Mouse (Mus musculus): ENCODE measurements around the gene Tmsb10. TPM values are rescaled to one million over a fixed set of nuclear protein-coding genes. Genes with fewer than 3 reads are reported as not detected.

Gene Tmsb10
- 2,406 and 2,417 TPM in 2 replicates for polyA plus RNA-seq (2015; fragmentation: Nextera tagmentation; extraction: Ambion mirVana)

DNA sequence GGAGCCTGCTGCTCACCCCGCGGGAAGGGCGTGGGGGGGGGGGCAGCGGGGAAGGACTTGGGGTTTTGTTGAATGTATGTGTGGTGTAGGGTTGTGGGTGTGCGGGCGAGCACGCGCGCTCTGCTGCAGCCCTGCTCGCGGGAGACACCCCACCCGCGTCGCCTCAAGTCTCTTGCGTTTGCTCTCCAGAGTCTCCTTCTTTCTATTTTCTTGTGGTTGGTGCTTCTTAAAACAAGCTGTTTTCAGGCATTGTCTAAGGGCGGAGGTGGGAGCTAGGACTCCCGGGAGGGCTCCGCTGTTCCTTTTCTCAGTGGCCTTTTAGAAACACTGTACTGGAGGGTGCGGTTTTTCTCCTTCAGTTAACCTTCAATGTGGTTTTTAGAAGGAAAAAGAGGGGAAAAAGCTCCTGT is at the start of gene Tmsb10:
Gene Tmsb10 (minus strand): TSS at position 87 of the 410 bp plus-strand sequence.
- WGBS, result under 1% methylated on average over 18 of the region's 19 CpGs
- ATAC-seq (ENCODE audit: low FRiP score, low read depth), result peak; percentile 76; the same call in 1 of the 2 replicates

GRCm38 (mm10) chr6:73003601-73004000 is 45.1 kb upstream of the Tmsb10 start:
- H3K4me1 ChIP-seq, result no peaks in the 10 kb centered on the region
- 50% methylated on average over 5 of the region's 5 CpGs for WGBS
- H3K9me3 ChIP-seq, result no peaks in the 10 kb centered on the region

More for the DNA sequence above, at the start of gene Tmsb10:
- Histone ChIP-seq H3K27me3 (no peaks in the 10 kb centered on the region), H3K9me3 (no peaks in the 10 kb centered on the region), H3K4me2 (replicated peaks) (peak within 1 kb of the TSS; percentile 79), H3K4me3 (peak within 1 kb of the TSS; percentile 89), H3K27ac (peak within 1 kb of the TSS; percentile 85), H3K9ac (peak within 1 kb of the TSS; percentile 99), H3K36me3 (no peaks in the 10 kb centered on the region), H3K4me1 (peaks cover 52% of the 10 kb centered on the region)

DNA sequence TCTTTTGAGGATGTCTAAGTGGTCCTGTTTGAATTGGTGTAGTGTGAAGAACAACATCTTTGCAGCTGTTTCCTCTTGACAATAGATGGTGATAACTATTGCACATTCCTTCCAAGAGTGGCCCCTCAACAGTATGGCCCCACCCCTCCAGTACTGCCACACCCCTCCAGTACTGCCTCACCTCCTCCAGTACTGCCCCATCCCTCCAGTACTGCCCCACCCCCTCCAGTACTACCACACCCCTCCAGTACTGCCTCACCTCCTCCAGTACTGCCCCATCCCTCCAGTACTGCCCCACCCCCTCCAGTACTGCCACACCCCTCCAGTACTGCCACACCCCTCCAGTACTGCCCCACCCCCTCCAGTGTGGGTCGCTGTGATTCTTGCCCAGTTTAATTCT is 43.8 kb upstream of the Tmsb10 start:
- H3K4me1 ChIP-seq, result no peaks in the 10 kb centered on the region
- ATAC-seq (ENCODE audit: low FRiP score, low read depth), result no peak
- no peaks in the 10 kb centered on the region for H3K36me3 ChIP-seq
- H3K9me3 ChIP-seq, result no peaks in the 10 kb centered on the region
- WGBS, result 45% methylated on average over 1 of the region's 1 CpGs
- H3K27ac ChIP-seq, result no peak overlapping the region
- no peak overlapping the region for H3K9ac ChIP-seq
- H3K4me3 ChIP-seq, result no peak overlapping the region
- H3K27me3 ChIP-seq, result no peaks in the 10 kb centered on the region
- no peak overlapping the region for H3K4me2 ChIP-seq (replicated peaks)

More at GRCm38 (mm10) chr6:73003601-73004000, 45.1 kb upstream of the Tmsb10 start:
- Histone ChIP-seq H3K36me3 (no peaks in the 10 kb centered on the region), H3K27me3 (no peaks in the 10 kb centered on the region), H3K27ac (no peak overlapping the region), H3K9ac (no peak overlapping the region), H3K4me3 (no peak overlapping the region), H3K4me2 (replicated peaks) (no peak overlapping the region)
- no peak for ATAC-seq (ENCODE audit: low FRiP score, low read depth)

- WGBS, result no CpG with 5 or more reads among the region's 1 CpGs
- ATAC-seq (ENCODE audit: low FRiP score, low read depth), result no peak
These were observed 40.3 kb upstream of the Tmsb10 start for GRCm38 (mm10) chr6:72998809-72999208.

DNA sequence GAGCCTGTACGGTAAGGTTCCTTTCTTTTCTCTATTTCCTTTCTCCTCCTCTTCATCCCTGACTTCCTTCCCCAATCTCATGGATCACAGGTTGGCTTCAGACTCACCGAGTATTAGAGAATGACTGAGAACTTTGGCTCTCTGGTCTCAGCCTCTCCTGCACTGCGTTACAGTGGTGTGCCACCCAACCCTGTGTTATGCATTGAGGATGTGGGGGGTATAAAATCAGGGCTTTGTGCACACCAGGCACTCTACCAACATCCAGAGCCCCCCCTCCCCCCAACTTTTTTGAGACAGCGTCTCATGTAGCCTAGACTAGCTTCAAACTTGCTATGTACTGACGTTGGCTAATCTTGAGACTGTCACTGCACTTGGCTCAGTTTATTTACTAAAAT is 35.1 kb upstream of the Tmsb10 start:
- no peak for ATAC-seq (ENCODE audit: low FRiP score, low read depth)
- H3K27ac ChIP-seq, result no peak overlapping the region
- peaks cover 18% of the 10 kb centered on the region for H3K4me1 ChIP-seq
- H3K4me3 ChIP-seq, result no peak overlapping the region
- H3K4me2 ChIP-seq (replicated peaks), result no peak overlapping the region
- H3K9ac ChIP-seq, result no peak overlapping the region
- 80% methylated on average over 5 of the region's 5 CpGs for WGBS
- H3K9me3 ChIP-seq, result no peaks in the 10 kb centered on the region
- H3K27me3 ChIP-seq, result no peaks in the 10 kb centered on the region
- H3K36me3 ChIP-seq, result no peaks in the 10 kb centered on the region

More at GRCm38 (mm10) chr6:72998809-72999208, 40.3 kb upstream of the Tmsb10 start:
- Histone ChIP-seq H3K9ac (no peak overlapping the region), H3K4me1 (no peaks in the 10 kb centered on the region), H3K4me3 (no peak overlapping the region), H3K9me3 (no peaks in the 10 kb centered on the region), H3K4me2 (replicated peaks) (no peak overlapping the region), H3K27ac (no peak overlapping the region), H3K27me3 (no peaks in the 10 kb centered on the region), H3K36me3 (no peaks in the 10 kb centered on the region)

DNA sequence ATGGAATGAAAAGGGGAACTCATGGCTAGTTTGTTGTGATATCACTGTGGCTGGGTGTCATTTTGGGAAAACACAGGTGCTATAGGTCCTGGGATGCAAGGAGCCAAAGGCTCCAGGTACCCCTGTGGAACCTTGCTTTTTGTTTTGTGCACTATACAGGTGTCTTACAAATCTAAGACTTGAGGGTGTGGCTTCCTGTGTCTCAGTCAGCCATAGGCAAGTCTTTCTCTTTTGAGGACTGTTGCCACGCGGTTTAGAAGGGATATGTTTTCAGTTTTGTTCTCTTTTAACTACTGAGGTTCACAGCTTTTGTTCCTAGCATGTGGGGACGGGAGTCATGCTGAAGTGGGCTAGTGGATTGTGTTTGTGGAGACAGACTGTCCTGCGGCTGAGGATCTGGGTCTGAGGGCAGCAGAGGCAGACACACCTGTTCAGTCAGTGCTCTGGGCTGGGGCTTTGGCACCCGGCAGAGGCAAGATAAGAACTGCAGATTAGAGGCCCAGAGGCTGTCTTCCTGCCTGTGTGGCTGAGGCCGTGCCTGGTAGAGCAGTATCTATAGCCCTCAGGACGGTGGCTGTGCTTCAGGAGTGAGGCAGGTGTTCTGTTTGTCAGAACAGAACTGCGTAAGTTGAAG is 34.6 kb upstream of the Tmsb10 start:
- H3K27ac ChIP-seq, result no peak overlapping the region
- H3K36me3 ChIP-seq, result no peaks in the 10 kb centered on the region
- no peak overlapping the region for H3K4me2 ChIP-seq (replicated peaks)
- no peak overlapping the region for H3K9ac ChIP-seq
- 65% methylated on average over 8 of the region's 8 CpGs for WGBS
- peaks cover 21% of the 10 kb centered on the region for H3K4me1 ChIP-seq
- no peaks in the 10 kb centered on the region for H3K27me3 ChIP-seq
- no peaks in the 10 kb centered on the region for H3K9me3 ChIP-seq
- no peak overlapping the region for H3K4me3 ChIP-seq
- no peak for ATAC-seq (ENCODE audit: low FRiP score, low read depth)

- no peak overlapping the region for H3K4me2 ChIP-seq (replicated peaks)
- ATAC-seq (ENCODE audit: low FRiP score, low read depth), result no peak
- no peaks in the 10 kb centered on the region for H3K27me3 ChIP-seq
- H3K9me3 ChIP-seq, result no peaks in the 10 kb centered on the region
- H3K36me3 ChIP-seq, result no peaks in the 10 kb centered on the region
- no peak overlapping the region for H3K27ac ChIP-seq
- H3K4me3 ChIP-seq, result no peak overlapping the region
- peaks cover 35% of the 10 kb centered on the region for H3K4me1 ChIP-seq
- WGBS, result 79% methylated on average over 5 of the region's 5 CpGs
- no peak overlapping the region for H3K9ac ChIP-seq
These were observed 31.7 kb upstream of the Tmsb10 start for GRCm38 (mm10) chr6:72990206-72990605.

DNA sequence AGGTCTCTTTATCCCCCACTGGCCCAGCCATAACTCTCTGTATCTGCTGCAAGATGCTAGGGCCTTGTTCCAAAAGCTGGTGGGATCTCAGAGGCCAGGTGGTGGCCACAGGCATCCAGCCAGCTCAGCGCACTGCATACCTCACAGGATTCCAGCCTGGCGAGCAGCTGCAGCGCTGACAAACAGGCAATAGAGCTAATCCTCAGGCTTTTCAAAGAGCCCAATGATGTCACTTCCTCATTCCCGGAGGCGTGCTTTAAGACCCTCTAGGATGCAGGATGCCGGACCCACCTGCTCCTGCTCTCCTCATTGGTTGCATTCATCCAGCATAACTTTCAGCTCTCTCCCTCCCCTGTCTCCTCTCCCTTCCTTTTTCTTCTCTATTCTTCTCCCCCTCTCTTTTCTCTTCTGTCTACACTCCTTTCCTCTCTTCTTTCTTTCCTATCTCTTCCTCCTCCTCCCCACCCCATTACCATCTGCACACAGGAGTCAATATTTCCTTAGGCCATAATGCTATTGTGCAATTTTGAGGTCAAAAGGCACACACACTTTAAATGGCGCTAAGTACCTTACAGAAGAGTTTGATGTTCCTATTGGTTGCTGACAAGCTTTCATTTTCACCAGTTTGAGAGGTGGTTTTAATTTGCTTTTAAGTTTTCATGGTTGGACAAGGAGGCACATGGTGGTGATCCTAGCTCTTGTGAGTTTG is 30.6 kb upstream of the Tmsb10 start:
- Histone ChIP-seq H3K27me3 (no peaks in the 10 kb centered on the region), H3K4me2 (replicated peaks) (peak overlapping the region; percentile 19), H3K27ac (peak overlapping the region; percentile 72; the same call in 1 of the 2 replicates), H3K9me3 (no peaks in the 10 kb centered on the region), H3K36me3 (no peaks in the 10 kb centered on the region), H3K4me1 (peaks cover 35% of the 10 kb centered on the region), H3K4me3 (no peak overlapping the region), H3K9ac (no peak overlapping the region)
- WGBS, result 18% methylated on average over 7 of the region's 7 CpGs
- ATAC-seq (ENCODE audit: low FRiP score, low read depth), result peak; percentile 89

DNA sequence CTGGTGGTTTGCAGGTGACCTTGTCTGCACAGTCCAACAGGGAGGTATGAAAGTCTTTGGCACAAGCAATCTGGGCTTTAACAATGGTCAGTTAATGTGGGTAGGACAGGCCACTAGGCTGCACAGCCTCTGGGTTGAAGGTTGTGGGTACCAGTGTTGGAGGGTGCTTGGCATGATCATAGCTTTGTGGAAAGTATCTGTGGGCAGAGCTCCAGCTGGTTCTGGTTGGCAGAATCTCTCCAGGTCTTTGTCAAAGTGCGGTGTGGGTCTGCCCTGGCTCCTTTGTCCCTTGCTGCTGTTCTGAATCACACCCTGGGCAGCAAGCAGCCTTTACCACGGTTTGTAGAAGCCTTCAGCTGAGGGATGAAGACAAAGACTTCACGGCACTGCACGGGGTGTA is 24.0 kb upstream of the Tmsb10 start:
- peaks cover 40% of the 10 kb centered on the region for H3K4me1 ChIP-seq
- no peak for ATAC-seq (ENCODE audit: low FRiP score, low read depth)
- H3K9ac ChIP-seq, result no peak overlapping the region
- no peak overlapping the region for H3K4me3 ChIP-seq
- 82% methylated on average over 4 of the region's 4 CpGs for WGBS
- no peak overlapping the region for H3K4me2 ChIP-seq (replicated peaks)
- H3K36me3 ChIP-seq, result no peaks in the 10 kb centered on the region
- H3K27me3 ChIP-seq, result no peaks in the 10 kb centered on the region
- H3K9me3 ChIP-seq, result no peaks in the 10 kb centered on the region
- no peak overlapping the region for H3K27ac ChIP-seq

- no peak overlapping the region for H3K9ac ChIP-seq
- WGBS, result 39% methylated on average over 6 of the region's 6 CpGs
- H3K4me1 ChIP-seq, result peaks cover 34% of the 10 kb centered on the region
- no peak overlapping the region for H3K4me3 ChIP-seq
- peak overlapping the region; percentile 73 for H3K27ac ChIP-seq
- H3K27me3 ChIP-seq, result no peaks in the 10 kb centered on the region
- H3K4me2 ChIP-seq (replicated peaks), result peak overlapping the region; percentile 25
- H3K9me3 ChIP-seq, result no peaks in the 10 kb centered on the region
- ATAC-seq (ENCODE audit: low FRiP score, low read depth), result no peak
- no peaks in the 10 kb centered on the region for H3K36me3 ChIP-seq
These were observed 23.3 kb upstream of the Tmsb10 start for GRCm38 (mm10) chr6:72981851-72982250.

GRCm38 (mm10) chr6:72981124-72981651 is 22.6 kb upstream of the Tmsb10 start:
- H3K27me3 ChIP-seq, result no peaks in the 10 kb centered on the region
- H3K9ac ChIP-seq, result no peak overlapping the region
- peak; percentile 95 for ATAC-seq (ENCODE audit: low FRiP score, low read depth)
- H3K4me3 ChIP-seq, result no peak overlapping the region
- peak overlapping the region; percentile 25; the same call in 1 of the 2 replicates for H3K4me2 ChIP-seq (replicated peaks)
- no peaks in the 10 kb centered on the region for H3K36me3 ChIP-seq
- peak overlapping the region; percentile 73 for H3K27ac ChIP-seq
- WGBS, result 10% methylated on average over 9 of the region's 9 CpGs
- no peaks in the 10 kb centered on the region for H3K9me3 ChIP-seq
- H3K4me1 ChIP-seq, result peaks cover 30% of the 10 kb centered on the region

- no peak overlapping the region for H3K9ac ChIP-seq
- H3K27ac ChIP-seq, result no peak overlapping the region
- 83% methylated on average over 2 of the region's 2 CpGs for WGBS
- no peaks in the 10 kb centered on the region for H3K36me3 ChIP-seq
- no peak for ATAC-seq (ENCODE audit: low FRiP score, low read depth)
- H3K4me3 ChIP-seq, result no peak overlapping the region
- H3K27me3 ChIP-seq, result no peaks in the 10 kb centered on the region
- peaks cover 21% of the 10 kb centered on the region for H3K4me1 ChIP-seq
- no peak overlapping the region for H3K4me2 ChIP-seq (replicated peaks)
- H3K9me3 ChIP-seq, result 0 out of 2 replicates have a peak, but pooled peaks cover 4% of the 10 kb centered on the region
These were observed 18.3 kb upstream of the Tmsb10 start for GRCm38 (mm10) chr6:72976866-72977265.
